Mouse (Mus musculus): Measurements from ENCODE around the gene Ankrd55.
"Not testable (repeated sequence)": the region's sequence is repeated elsewhere in the genome, so short reads cannot be mapped to it uniquely, and the experiment has no call there.

Gene Ankrd55

GRCm38 (mm10) chr13:112412824-112413223 is 124.6 kb downstream of the Ankrd55 start:
- no peak for DNase-seq (ENCODE audit: low read depth, low spot score)

- DNase-seq (ENCODE audit: low read depth, low spot score) = no peak
These were observed 125.4 kb downstream of the Ankrd55 start for GRCm38 (mm10) chr13:112413611-112414010.

- no peak for DNase-seq (ENCODE audit: low read depth, low spot score)
These were observed 127.6 kb downstream of the Ankrd55 start for GRCm38 (mm10) chr13:112415896-112416295.

- DNase-seq (ENCODE audit: low read depth, low spot score) = no peak
These were observed 128.3 kb downstream of the Ankrd55 start for GRCm38 (mm10) chr13:112416410-112417162.

GRCm38 (mm10) chr13:112417163-112417523 is 128.9 kb downstream of the Ankrd55 start:
- DNase-seq (ENCODE audit: low read depth, low spot score) = no peak

GRCm38 (mm10) chr13:112417861-112418423 is 129.7 kb downstream of the Ankrd55 start:
- no peak for DNase-seq (ENCODE audit: low read depth, low spot score)

- DNase-seq (ENCODE audit: low read depth, low spot score) = no peak
These were observed 130.3 kb downstream of the Ankrd55 start for GRCm38 (mm10) chr13:112418595-112418994.

GRCm38 (mm10) chr13:112424212-112424611 is 136.0 kb downstream of the Ankrd55 start:
- no peak for DNase-seq (ENCODE audit: low read depth, low spot score)

- no peak for DNase-seq (ENCODE audit: low read depth, low spot score)
These were observed 136.4 kb downstream of the Ankrd55 start for GRCm38 (mm10) chr13:112424635-112425034.

GRCm38 (mm10) chr13:112425181-112425654 is 137.0 kb downstream of the Ankrd55 start:
- DNase-seq (ENCODE audit: low read depth, low spot score) = no peak

- DNase-seq (ENCODE audit: low read depth, low spot score) = no peak
These were observed 138.2 kb downstream of the Ankrd55 start for GRCm38 (mm10) chr13:112426265-112427135.

- DNase-seq (ENCODE audit: low read depth, low spot score) = not testable (repeated sequence)
These were observed 138.9 kb downstream of the Ankrd55 start for GRCm38 (mm10) chr13:112427136-112427470.

GRCm38 (mm10) chr13:112427521-112427920 is 139.3 kb downstream of the Ankrd55 start:
- no peak for DNase-seq (ENCODE audit: low read depth, low spot score)

GRCm38 (mm10) chr13:112433271-112433670 is 145.0 kb downstream of the Ankrd55 start:
- DNase-seq (ENCODE audit: low read depth, low spot score) = no peak
